Comparison of ENCODE assay signal across 14 mouse cellular contexts in genomic region chr1:40290489-40291255, GRCm38 (mm10). TPM values are rescaled to one million over a fixed set of nuclear protein-coding genes. Genes with fewer than 3 reads are reported as not detected.
A peak's percentile ranks its signal among the peaks of the same experiment; 100 is the strongest.
DNase-seq lines count a peak whose midpoint lies in the region; ATAC-seq and TF ChIP-seq lines count a peak whose summit lies in the region.
"Had no signal": no experiment of that assay in that cellular context is flagged by ENCODE, and none has a peak within 500 bp of the region (broad histone marks: within the 10 kb centered on the region; RNA-seq: fewer than 3 reads in every experiment).

No protein-coding gene starts in this region.

- WGBS in liver, embryonic 11.5 days, result 69% methylated on average over 12 of the region's 12 CpGs
- WGBS in liver, postnatal 0 days (ENCODE audit: insufficient replicate concordance), result 63% methylated on average over 12 of the region's 12 CpGs

- no peak overlapping the region for H3K4me3 ChIP-seq in liver, embryonic 11.5 days (ENCODE audit: low read depth, low read length)
- no peak overlapping the region for H3K4me3 ChIP-seq in C2C12 (ENCODE audit: insufficient read depth, poor library complexity, severe bottlenecking)
- H3K4me3 ChIP-seq in liver, postnatal 0 days (ENCODE audit: low read depth, low read length), result no peak overlapping the region
- H3K4me3 ChIP-seq: heart, adult 2 months; kidney, embryonic 15.5 days; limb, embryonic 13.5 days had no signal

- no peak overlapping the region for H3ac ChIP-seq in C2C12 (ENCODE audit: control insufficient read depth, insufficient read length, low read depth)

- TF ChIP-seq EP300 in liver, postnatal 0 days (IDR thresholded peaks at IDR 0.05; ENCODE audit: low read depth), result no peak

- H3K4me2 ChIP-seq in liver, embryonic 11.5 days, result no peak overlapping the region
- no peak overlapping the region for H3K4me2 ChIP-seq in liver, postnatal 0 days (ENCODE audit: low read depth, low read length)
- H3K4me2 ChIP-seq: kidney, embryonic 15.5 days; limb, embryonic 13.5 days had no signal

- no peak overlapping the region for H3K27ac ChIP-seq in liver, embryonic 11.5 days (ENCODE audit: low read depth, low read length)
- no peak overlapping the region for H3K27ac ChIP-seq in liver, postnatal 0 days (ENCODE audit: low read depth)
- H3K27ac ChIP-seq: heart, adult 2 months; kidney, embryonic 15.5 days; limb, embryonic 13.5 days had no signal

- H3K9me3 ChIP-seq in liver, embryonic 11.5 days (ENCODE audit: control insufficient read depth, low read length), result no peaks in the 10 kb centered on the region
- H3K9me3 ChIP-seq in liver, postnatal 0 days (ENCODE audit: low read length), result no peaks in the 10 kb centered on the region
- H3K9me3 ChIP-seq: kidney, embryonic 15.5 days; limb, embryonic 13.5 days had no signal

- peaks cover 14% of the 10 kb centered on the region for H3K79me3 ChIP-seq in C2C12 (ENCODE audit: low read depth)

- no peaks in the 10 kb centered on the region; the same call in 1 of the 2 replicates for H3K36me3 ChIP-seq in liver, embryonic 11.5 days (ENCODE audit: control insufficient read depth, insufficient read depth, low read length)
- peaks cover 45% of the 10 kb centered on the region for H3K36me3 ChIP-seq in C2C12 (ENCODE audit: control insufficient read depth, insufficient read depth)
- H3K36me3 ChIP-seq in liver, postnatal 0 days (replicated peaks; ENCODE audit: insufficient read depth, low read length), result peaks cover 9% of the 10 kb centered on the region
- H3K36me3 ChIP-seq: kidney, embryonic 15.5 days; limb, embryonic 13.5 days had no signal

- DNase-seq in liver (peak; percentile 12), ES-CJ7 (ENCODE audit: low read depth, low spot score) (peak; percentile 70)
- no peak for DNase-seq in liver, embryonic 11.5 days (ENCODE audit: low spot score)
- DNase-seq in liver, postnatal 0 days, result no peak
- no peak for DNase-seq in spleen, postnatal 10 days (ENCODE audit: low spot score in 2 of 2)
- DNase-seq in natural killer cell, adult 2 months (ENCODE audit: low spot score in 2 of 2), result no peak
- DNase-seq: adrenal gland, adult 8-10 months; heart, adult 2 months; heart, postnatal 14 days; layer of hippocampus, postnatal 36 days; lung, postnatal 36 days had no signal

- H3K9ac ChIP-seq in liver, embryonic 11.5 days (ENCODE audit: low read depth, low read length), result no peak overlapping the region
- no peak overlapping the region for H3K9ac ChIP-seq in liver, postnatal 0 days (replicated peaks)
- H3K9ac ChIP-seq: kidney, embryonic 15.5 days; limb, embryonic 13.5 days had no signal

- H3K27me3 ChIP-seq in liver, embryonic 11.5 days (replicated peaks; ENCODE audit: control insufficient read depth, insufficient read depth, low read length), result no peaks in the 10 kb centered on the region
- no peaks in the 10 kb centered on the region for H3K27me3 ChIP-seq in C2C12 (ENCODE audit: control insufficient read depth, insufficient read depth, insufficient read length)
- H3K27me3 ChIP-seq in liver, postnatal 0 days (ENCODE audit: insufficient read depth, low read length), result no peaks in the 10 kb centered on the region
- H3K27me3 ChIP-seq: kidney, embryonic 15.5 days; limb, embryonic 13.5 days had no signal

- peaks cover 31% of the 10 kb centered on the region for H3K79me2 ChIP-seq in C2C12 (ENCODE audit: control insufficient read depth, insufficient read depth)

- no peaks in the 10 kb centered on the region for H3K4me1 ChIP-seq in liver, embryonic 11.5 days (replicated peaks; ENCODE audit: control insufficient read depth, insufficient read depth, low read length)
- H3K4me1 ChIP-seq in liver, postnatal 0 days (ENCODE audit: insufficient read depth), result no peaks in the 10 kb centered on the region; the same call in 1 of the 2 replicates
- H3K4me1 ChIP-seq: kidney, embryonic 15.5 days; limb, embryonic 13.5 days had no signal

- no peak for ATAC-seq in liver, embryonic 11.5 days (replicated peaks; ENCODE audit: low FRiP score)
- no peak for ATAC-seq in liver, postnatal 0 days

- TF ChIP-seq CTCF in C2C12 (IDR thresholded peaks at IDR 0.05; ENCODE audit: control insufficient read depth, insufficient read depth, insufficient read length), result no peak
- TF ChIP-seq CTCF in liver, postnatal 0 days (IDR thresholded peaks at IDR 0.05; ENCODE audit: low read depth), result peak; percentile 45

TF ChIP-seq in C2C12, 6 proteins besides CTCF, POLR2A, EP300 and RAD21:
- TF ChIP-seq MAX (IDR thresholded peaks at IDR 0.05), result no peak
- TF ChIP-seq CEBPB (IDR thresholded peaks at IDR 0.05; ENCODE audit: low read depth), result peak; percentile 71
- peak; percentile 61 for TF ChIP-seq MYOD1 (IDR thresholded peaks at IDR 0.05; ENCODE audit: control insufficient read depth, insufficient read length, low read depth)
- TF ChIP-seq MYOG (IDR thresholded peaks at IDR 0.05; ENCODE audit: control insufficient read depth, extremely low read depth, insufficient read length), result no peak
TF ChIP-seq in C2C12: peak in this region for 2.

RNA-seq across cellular contexts. Expression of gene Il1rl2, which starts 33.7 kb away (rescaled TPM):
- polyA plus RNA-seq in liver, embryonic 11.5 days (2014; fragmentation: Nextera tagmentation; extraction: Ambion mirVana), result 1.7 TPM in 2 replicates
- not detected for polyA plus RNA-seq in C2C12 (2012; fragmentation: generic; extraction: Trizol)
- polyA plus RNA-seq in liver, postnatal 0 days (2015; fragmentation: Nextera tagmentation; extraction: Ambion mirVana), result 0.90 and 1.1 TPM in 2 replicates

Comparison
In these comparisons a context has a peak if more than half of its experiments do, and no peak if none do; other contexts are left out.
1. DNase-seq: peak in liver (single experiment) and ES-CJ7 (single experiment); none in liver, embryonic 11.5 days (single experiment), liver, postnatal 0 days (single experiment), spleen, postnatal 10 days (0 of 2) and natural killer cell, adult 2 months (0 of 2).